Mouse (Mus musculus) thymus, adult 2 months (tissue): Measurements from ENCODE around the gene Glg1.
"Not testable (repeated sequence)": the region's sequence is repeated elsewhere in the genome, so short reads cannot be mapped to it uniquely, and the experiment has no call there.

Experiments
- CTCF ChIP-seq: fragments of 200-500 bp; IDR thresholded peaks from 2 replicates; pipeline ENCODE4 v1.5.1; 2012; ENCODE audit warnings: mild to moderate bottlenecking, control low read depth, low read length, moderate library complexity, borderline replicate concordance; ENCODE audit not compliant: control insufficient read depth, poor library complexity, insufficient read depth; ENCODE audit errors: extremely low read depth
- POLR2A ChIP-seq: fragments of 200-500 bp; IDR thresholded peaks from 2 replicates; pipeline ENCODE4 v1.6.1; 2012; ENCODE audit warnings: mild to moderate bottlenecking, low read length, control low read depth, moderate library complexity; ENCODE audit not compliant: control insufficient read depth, poor library complexity, insufficient read depth; ENCODE audit errors: extremely low read depth

DNA sequence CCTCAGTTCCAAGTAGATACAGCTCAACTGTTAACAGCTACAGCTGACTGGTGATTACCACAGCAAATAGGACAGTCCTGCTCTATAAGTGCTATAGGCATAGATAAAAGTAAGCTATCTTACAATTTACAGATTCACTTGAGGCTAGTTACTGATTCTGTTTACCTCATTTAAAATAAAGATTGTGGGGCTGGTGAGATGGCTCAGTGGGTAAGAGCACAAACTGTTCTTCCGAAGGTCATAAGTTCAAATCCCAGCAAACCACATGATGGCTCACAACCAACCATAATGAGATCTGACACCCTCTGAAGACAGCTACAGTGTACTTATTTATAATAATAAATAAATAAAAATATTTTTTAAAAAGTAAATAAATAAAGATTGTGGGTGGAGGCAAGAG, 12.2 kb downstream of the Glg1 start:
- not testable (repeated sequence) for TF ChIP-seq CTCF, POLR2A
